Comparison of ENCODE assay signal across 16 mouse cellular contexts in the genomic region with DNA sequence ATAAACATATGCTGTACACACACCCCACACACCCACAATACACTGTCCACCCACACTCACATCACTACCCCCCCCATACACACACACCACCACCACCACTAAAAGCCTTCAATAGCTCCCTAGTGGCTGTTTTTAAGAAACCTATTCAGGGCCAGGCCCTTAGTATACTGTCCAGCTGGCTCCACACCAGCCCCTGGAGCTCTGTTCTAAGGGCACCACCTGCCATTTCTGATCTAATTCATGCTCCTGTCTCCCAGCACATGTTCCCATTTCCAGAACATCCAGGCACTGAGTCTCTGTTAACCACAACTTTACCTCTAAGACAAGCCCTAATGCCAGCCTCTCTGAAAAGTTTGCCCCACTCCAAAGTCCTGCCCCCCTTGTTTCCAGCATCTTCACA.
DNase-seq lines count a peak whose midpoint lies in the region; ATAC-seq and TF ChIP-seq lines count a peak whose summit lies in the region.
"Had no signal": no experiment of that assay in that cellular context is flagged by ENCODE, and none has a peak within 500 bp of the region (broad histone marks: within the 10 kb centered on the region; RNA-seq: fewer than 3 reads in every experiment).

No protein-coding gene starts in this region.

- no peak for TF ChIP-seq CTCF in cerebellum, adult 2 months (IDR thresholded peaks at IDR 0.05; ENCODE audit: borderline replicate concordance, insufficient read depth, low read depth, low read length)
- TF ChIP-seq CTCF in cortical plate, adult 2 months (IDR thresholded peaks at IDR 0.05; ENCODE audit: extremely low read depth, insufficient read depth, low read length) = no peak

- H3K4me3 ChIP-seq in hindbrain, embryonic 10.5 days = no peak overlapping the region
- H3K4me3 ChIP-seq in hindbrain, embryonic 12.5 days = no peak overlapping the region
- H3K4me3 ChIP-seq in cerebellum, adult 2 months (replicated peaks; ENCODE audit: insufficient read depth, low read depth, low read length) = no peak overlapping the region
- H3K4me3 ChIP-seq in cortical plate, adult 2 months (ENCODE audit: insufficient read depth, low read length) = no peak overlapping the region
- no peak overlapping the region for H3K4me3 ChIP-seq in liver, embryonic 12.5 days
- H3K4me3 ChIP-seq: heart, embryonic 10.5 days; intestine, embryonic 15.5 days had no signal

- DNase-seq in hindbrain, embryonic 10.5 days (ENCODE audit: low spot score) = no peak
- peak; percentile 80 for DNase-seq in brain, adult 2 months (ENCODE audit: low read depth, low spot score)
- DNase-seq in cerebellum, adult 2 months = peak; percentile 65 to 80
- DNase-seq in kidney, postnatal 36 days = no peak
- DNase-seq: adrenal gland, postnatal 14 days; gastrocnemius, postnatal 14 days; heart, postnatal 14 days; lung, postnatal 10 days; midbrain, embryonic 14.5 days; thymus, adult 2 months had no signal

- ATAC-seq in hindbrain, embryonic 12.5 days (ENCODE audit: low FRiP score) = no peak
- no peak for ATAC-seq in liver, embryonic 12.5 days
- ATAC-seq: activated CD4-positive, CD25-positive, alpha-beta regulatory T cell, adult 4 months; intestine, embryonic 15.5 days had no signal

- H3K36me3 ChIP-seq in hindbrain, embryonic 10.5 days = no peaks in the 10 kb centered on the region
- H3K36me3 ChIP-seq in hindbrain, embryonic 12.5 days = no peaks in the 10 kb centered on the region
- no peaks in the 10 kb centered on the region for H3K36me3 ChIP-seq in liver, embryonic 12.5 days
- H3K36me3 ChIP-seq: heart, embryonic 10.5 days; intestine, embryonic 15.5 days had no signal

- H3K4me1 ChIP-seq in hindbrain, embryonic 10.5 days (replicated peaks) = peaks cover 28% of the 10 kb centered on the region
- H3K4me1 ChIP-seq in hindbrain, embryonic 12.5 days = peaks cover 28% of the 10 kb centered on the region
- H3K4me1 ChIP-seq in cerebellum, adult 2 months (ENCODE audit: control insufficient read depth, insufficient read depth, low read length) = peaks cover 78% of the 10 kb centered on the region
- peaks cover 45% of the 10 kb centered on the region for H3K4me1 ChIP-seq in cortical plate, adult 2 months (ENCODE audit: control insufficient read depth, insufficient read depth, low read length)
- no peaks in the 10 kb centered on the region for H3K4me1 ChIP-seq in liver, embryonic 12.5 days
- H3K4me1 ChIP-seq: heart, embryonic 10.5 days; intestine, embryonic 15.5 days had no signal

- H3K9me3 ChIP-seq in hindbrain, embryonic 10.5 days = no peaks in the 10 kb centered on the region
- no peaks in the 10 kb centered on the region for H3K9me3 ChIP-seq in hindbrain, embryonic 12.5 days (replicated peaks)
- no peaks in the 10 kb centered on the region for H3K9me3 ChIP-seq in liver, embryonic 12.5 days (replicated peaks)
- H3K9me3 ChIP-seq: heart, embryonic 10.5 days; intestine, embryonic 15.5 days had no signal

- no peak for TF ChIP-seq POLR2A in cerebellum, adult 2 months (IDR thresholded peaks at IDR 0.05; ENCODE audit: borderline replicate concordance, insufficient read depth, low read length)
- TF ChIP-seq POLR2A in cortical plate, adult 2 months (IDR thresholded peaks at IDR 0.05; ENCODE audit: extremely low read depth, insufficient read depth, low read length) = no peak

- no peak overlapping the region for H3K9ac ChIP-seq in hindbrain, embryonic 12.5 days
- no peak overlapping the region for H3K9ac ChIP-seq in liver, embryonic 12.5 days
- H3K9ac ChIP-seq: intestine, embryonic 15.5 days had no signal

- 0 out of 2 replicates have a peak overlapping the region, but pooled peaks have one; percentile 4 for H3K27ac ChIP-seq in hindbrain, embryonic 10.5 days
- no peak overlapping the region for H3K27ac ChIP-seq in hindbrain, embryonic 12.5 days
- peak overlapping the region; percentile 85 for H3K27ac ChIP-seq in cerebellum, adult 2 months (ENCODE audit: insufficient read depth, low read length)
- peak overlapping the region; percentile 94 for H3K27ac ChIP-seq in cortical plate, adult 2 months (ENCODE audit: insufficient read depth, low read length)
- H3K27ac ChIP-seq in liver, embryonic 12.5 days = no peak overlapping the region
- H3K27ac ChIP-seq: heart, embryonic 10.5 days; intestine, embryonic 15.5 days had no signal

- H3K27me3 ChIP-seq in hindbrain, embryonic 10.5 days (ENCODE audit: insufficient read depth, poor library complexity, severe bottlenecking) = no peaks in the 10 kb centered on the region
- no peaks in the 10 kb centered on the region for H3K27me3 ChIP-seq in hindbrain, embryonic 12.5 days
- H3K27me3 ChIP-seq in cerebellum, adult 2 months (ENCODE audit: control insufficient read depth, insufficient read depth, low read length) = no peaks in the 10 kb centered on the region
- no peaks in the 10 kb centered on the region for H3K27me3 ChIP-seq in liver, embryonic 12.5 days (replicated peaks)
- H3K27me3 ChIP-seq: intestine, embryonic 15.5 days had no signal

- no peak overlapping the region for H3K4me2 ChIP-seq in hindbrain, embryonic 12.5 days (replicated peaks)
- no peak overlapping the region for H3K4me2 ChIP-seq in liver, embryonic 12.5 days
- H3K4me2 ChIP-seq: intestine, embryonic 15.5 days had no signal

Comparison
In these comparisons a context has a peak if more than half of its experiments do, and no peak if none do; other contexts are left out.
1. H3K27ac ChIP-seq: peak in hindbrain, embryonic 10.5 days (single experiment), cerebellum, adult 2 months (single experiment) and cortical plate, adult 2 months (single experiment); none in hindbrain, embryonic 12.5 days (single experiment) and liver, embryonic 12.5 days (single experiment).
2. DNase-seq: peak in brain, adult 2 months (single experiment) and cerebellum, adult 2 months (2 of 2); none in hindbrain, embryonic 10.5 days (single experiment) and kidney, postnatal 36 days (0 of 2).